Mouse (Mus musculus): ENCODE measurements around the gene Creg2. TPM values are rescaled to one million over a fixed set of nuclear protein-coding genes. Genes with fewer than 3 reads are reported as not detected.
A peak's percentile ranks its signal among the peaks of the same experiment; 100 is the strongest.

Gene Creg2
- polyA plus RNA-seq, 1 experiment from 2014 or later = 0.05 TPM

DNA sequence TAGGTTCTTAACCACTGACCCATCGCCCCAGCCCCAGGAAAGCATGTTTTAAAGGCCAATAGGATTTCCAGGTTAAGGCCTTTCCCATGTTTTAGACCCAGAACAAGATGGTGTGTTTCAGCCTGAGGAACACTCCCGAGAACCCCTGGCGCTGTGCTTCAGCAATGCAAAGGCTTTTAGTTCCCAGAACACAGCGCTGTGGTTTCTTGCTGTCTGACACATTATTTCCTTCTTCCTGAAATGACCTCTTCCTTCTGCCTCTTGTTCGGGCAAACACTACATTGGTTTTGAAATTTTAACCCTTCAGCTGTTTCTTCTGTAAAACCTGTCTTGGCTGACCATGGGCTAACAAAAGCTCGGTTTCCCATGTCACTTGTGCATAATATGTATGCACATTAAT lies 72.1 kb downstream of the Creg2 start:
- WGBS = 70% methylated on average over 6 of the region's 6 CpGs
- Histone ChIP-seq H3K27ac (replicated peaks in 1 of 2; ENCODE audit: control insufficient read depth in 1 of 2, insufficient read depth in 1 of 2, low read depth in 2 of 2, low read length in 2 of 2) (no peak overlapping the region), H3K9ac (ENCODE audit: low read length) (no peak overlapping the region), H3K27me3 (ENCODE audit: control insufficient read depth, insufficient read depth, low read length) (no peaks in the 10 kb centered on the region), H3K4me3 (ENCODE audit: control insufficient read depth in 1 of 2, insufficient read depth in 1 of 2, low read depth in 1 of 2, low read length in 2 of 2) (no peak overlapping the region), H3K9me3 (ENCODE audit: control insufficient read depth, low read length) (no peaks in the 10 kb centered on the region), H3K4me1 (ENCODE audit: control insufficient read depth in 2 of 2, insufficient read depth in 2 of 2, low read length in 2 of 2) (peaks cover 3 to 17% of the 10 kb centered on the region in 2 experiments), H3K36me3 (ENCODE audit: control insufficient read depth, insufficient read depth, low read length) (no peaks in the 10 kb centered on the region), H3K4me2 (ENCODE audit: low read length) (no peak overlapping the region)
- ATAC-seq (ENCODE audit: insufficient number of reproducible peaks, insufficient read depth, low FRiP score, low read depth) = no peak

DNA sequence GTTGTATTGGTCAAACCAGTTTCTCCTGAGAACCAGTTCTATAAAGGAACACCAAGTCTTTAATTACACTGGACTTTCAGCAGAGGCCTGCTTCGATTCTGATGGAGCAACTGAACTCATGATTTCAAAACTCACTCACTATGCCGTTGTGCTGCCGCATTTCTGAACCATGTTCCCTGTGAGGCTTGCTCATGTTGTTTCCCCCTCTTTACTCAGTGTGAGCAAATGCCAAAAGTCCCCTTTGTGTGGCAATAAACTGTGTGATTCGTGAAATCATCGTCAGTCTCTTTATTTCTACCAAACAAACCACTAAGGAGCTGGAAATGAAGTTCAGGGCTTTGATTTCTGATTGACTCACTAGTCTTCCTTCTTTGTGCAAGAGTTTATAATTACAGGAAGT lies 72.8 kb downstream of the Creg2 start:
- ATAC-seq (ENCODE audit: insufficient number of reproducible peaks, insufficient read depth, low FRiP score, low read depth) = no peak

DNA sequence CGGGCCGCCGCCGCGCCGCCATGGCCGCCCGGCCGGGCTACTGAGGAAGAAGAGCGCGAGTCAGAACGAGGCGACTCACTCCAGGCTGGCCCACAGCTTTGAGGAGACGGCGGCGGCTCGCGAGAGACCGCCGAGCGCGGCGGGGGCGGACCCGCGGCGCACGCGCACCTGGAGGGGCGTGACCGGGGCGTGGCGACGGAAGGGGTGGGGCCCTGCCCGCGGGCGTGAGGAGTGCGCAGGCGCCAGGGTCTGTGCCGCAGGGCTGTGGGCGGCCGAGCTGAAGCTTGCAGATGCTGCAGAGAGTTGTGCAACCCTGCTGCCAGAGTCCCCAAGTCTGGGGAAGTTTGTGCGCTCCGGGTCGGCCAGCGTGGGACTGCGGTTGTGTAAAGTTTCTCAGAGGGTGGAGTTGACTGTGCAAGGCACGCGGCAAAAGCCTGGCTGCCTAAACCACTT lies 74.0 kb downstream of the Creg2 start, which contains the start of gene Rnf149:
Gene Rnf149 (minus strand): TSS at position 153 of the 453 bp plus-strand sequence.
- peaks cover 5 to 17% of the 10 kb centered on the region in 2 experiments for H3K4me1 ChIP-seq (ENCODE audit: control insufficient read depth in 2 of 2, insufficient read depth in 2 of 2, low read length in 2 of 2)
- ATAC-seq (ENCODE audit: insufficient number of reproducible peaks, insufficient read depth, low FRiP score, low read depth) = peak; percentile 97

More for the DNA sequence above, 72.8 kb downstream of the Creg2 start:
- Histone ChIP-seq H3K27ac (replicated peaks in 1 of 2; ENCODE audit: control insufficient read depth in 1 of 2, insufficient read depth in 1 of 2, low read depth in 2 of 2, low read length in 2 of 2) (no peak overlapping the region), H3K9me3 (ENCODE audit: control insufficient read depth, low read length) (no peaks in the 10 kb centered on the region), H3K4me3 (ENCODE audit: control insufficient read depth in 1 of 2, insufficient read depth in 1 of 2, low read depth in 1 of 2, low read length in 2 of 2) (no peak overlapping the region), H3K36me3 (ENCODE audit: control insufficient read depth, insufficient read depth, low read length) (no peaks in the 10 kb centered on the region), H3K4me1 (ENCODE audit: control insufficient read depth in 2 of 2, insufficient read depth in 2 of 2, low read length in 2 of 2) (peaks cover 3 to 17% of the 10 kb centered on the region in 2 experiments), H3K27me3 (ENCODE audit: control insufficient read depth, insufficient read depth, low read length) (no peaks in the 10 kb centered on the region), H3K4me2 (ENCODE audit: low read length) (no peak overlapping the region), H3K9ac (ENCODE audit: low read length) (no peak overlapping the region)
- WGBS = 79% methylated on average over 5 of the region's 5 CpGs

DNA sequence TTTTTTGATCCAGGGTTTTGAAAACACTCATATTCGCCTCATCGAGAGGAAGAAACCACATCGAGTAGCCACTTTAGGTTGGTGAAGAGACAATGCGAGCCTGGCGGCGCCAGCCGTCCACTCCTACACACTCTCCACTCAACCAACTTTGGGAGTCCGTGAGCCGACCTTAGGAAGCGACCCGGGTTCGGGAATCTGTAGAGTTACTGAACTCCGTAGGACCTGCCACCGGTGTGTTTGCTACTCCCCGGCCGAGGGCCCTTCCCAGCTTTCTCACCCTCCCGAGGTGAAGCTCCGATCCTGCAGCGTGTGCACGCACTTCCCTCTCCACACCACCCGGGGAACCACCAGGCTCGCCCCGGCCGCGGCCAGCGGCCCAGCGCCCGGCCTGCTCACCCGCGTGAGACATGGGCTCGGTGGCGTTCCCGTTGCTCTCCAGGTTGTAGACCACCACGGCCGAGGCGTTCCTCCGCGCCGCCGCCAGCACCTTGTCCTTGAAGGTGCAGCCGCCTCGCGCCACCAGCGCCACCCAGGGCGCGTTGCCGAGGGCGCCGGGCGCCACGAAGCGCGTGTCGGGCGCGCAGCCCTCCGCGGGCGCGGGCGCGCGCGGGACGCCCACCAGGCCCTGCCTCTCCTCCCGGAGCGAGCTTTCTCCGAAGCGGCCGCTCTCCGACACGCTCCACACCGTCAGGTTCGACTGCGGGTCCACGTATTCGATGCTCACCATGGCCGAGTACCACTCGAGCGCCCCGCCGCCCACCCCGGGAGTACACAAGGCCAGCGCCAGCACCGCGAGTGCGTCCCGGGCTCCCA lies 74.6 kb downstream of the Creg2 start:
- Histone ChIP-seq H3K9ac (ENCODE audit: low read length) (peak overlapping the region; percentile 96), H3K9me3 (ENCODE audit: control insufficient read depth, low read length) (no peaks in the 10 kb centered on the region), H3K4me3 (ENCODE audit: control insufficient read depth in 1 of 2, insufficient read depth in 1 of 2, low read depth in 1 of 2, low read length in 2 of 2) (peak overlapping the region; percentile 83 to 93), H3K27me3 (ENCODE audit: control insufficient read depth, insufficient read depth, low read length) (no peaks in the 10 kb centered on the region), H3K4me1 (ENCODE audit: control insufficient read depth in 2 of 2, insufficient read depth in 2 of 2, low read length in 2 of 2) (peaks cover 6 to 22% of the 10 kb centered on the region in 2 experiments), H3K4me2 (ENCODE audit: low read length) (peak overlapping the region; percentile 83), H3K27ac (replicated peaks in 1 of 2; ENCODE audit: control insufficient read depth in 1 of 2, insufficient read depth in 1 of 2, low read depth in 2 of 2, low read length in 2 of 2) (peak overlapping the region; percentile 82 to 98), H3K36me3 (ENCODE audit: control insufficient read depth, insufficient read depth, low read length) (no peaks in the 10 kb centered on the region)
- ATAC-seq (ENCODE audit: insufficient number of reproducible peaks, insufficient read depth, low FRiP score, low read depth) = peak; percentile 75
- under 1% methylated on average over 88 of the region's 88 CpGs for WGBS

More for the DNA sequence above, 74.0 kb downstream of the Creg2 start, which contains the start of gene Rnf149:
- Histone ChIP-seq H3K4me3 (ENCODE audit: control insufficient read depth in 1 of 2, insufficient read depth in 1 of 2, low read depth in 1 of 2, low read length in 2 of 2) (peak within 1 kb of the TSS; percentile 83 to 93), H3K4me2 (ENCODE audit: low read length) (peak within 1 kb of the TSS; percentile 83), H3K9me3 (ENCODE audit: control insufficient read depth, low read length) (no peaks in the 10 kb centered on the region), H3K27ac (replicated peaks in 1 of 2; ENCODE audit: control insufficient read depth in 1 of 2, insufficient read depth in 1 of 2, low read depth in 2 of 2, low read length in 2 of 2) (peak within 1 kb of the TSS; percentile 82 to 98), H3K9ac (ENCODE audit: low read length) (peak within 1 kb of the TSS; percentile 96), H3K27me3 (ENCODE audit: control insufficient read depth, insufficient read depth, low read length) (no peaks in the 10 kb centered on the region), H3K36me3 (ENCODE audit: control insufficient read depth, insufficient read depth, low read length) (no peaks in the 10 kb centered on the region)
- WGBS = under 1% methylated on average over 49 of the region's 49 CpGs

DNA sequence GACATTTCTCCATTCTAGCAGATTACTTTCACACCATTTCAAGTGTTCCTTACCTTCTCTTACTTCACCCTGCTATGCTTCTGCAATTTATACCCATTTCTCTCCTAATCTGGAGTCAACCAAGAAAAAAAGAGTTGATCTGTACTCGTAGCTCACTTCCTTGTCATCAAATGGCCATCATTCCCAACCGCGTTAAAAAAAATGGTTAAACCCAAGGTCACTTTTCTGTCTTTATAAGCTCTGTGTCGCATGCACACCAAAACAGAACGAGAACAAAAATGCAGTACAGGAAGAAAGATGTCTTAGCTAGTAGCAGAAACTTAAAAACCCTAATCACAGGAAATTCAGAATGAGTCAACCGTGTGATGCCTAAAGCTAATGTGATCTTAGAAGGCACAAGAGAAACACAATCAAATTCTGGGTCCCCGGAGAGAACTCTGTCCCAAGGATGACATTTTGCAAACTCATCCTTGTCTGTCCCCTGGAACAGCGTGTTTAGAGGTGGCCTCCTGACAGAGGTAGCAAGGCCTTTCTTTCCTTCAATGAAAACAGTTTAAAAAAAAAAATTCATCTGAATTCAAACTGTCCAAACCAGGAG lies 75.4 kb downstream of the Creg2 start:
- no peaks in the 10 kb centered on the region for H3K9me3 ChIP-seq (ENCODE audit: control insufficient read depth, low read length)
- ATAC-seq (ENCODE audit: insufficient number of reproducible peaks, insufficient read depth, low FRiP score, low read depth) = no peak
- H3K36me3 ChIP-seq (ENCODE audit: control insufficient read depth, insufficient read depth, low read length) = no peaks in the 10 kb centered on the region
- peaks cover 6 to 27% of the 10 kb centered on the region in 2 experiments for H3K4me1 ChIP-seq (ENCODE audit: control insufficient read depth in 2 of 2, insufficient read depth in 2 of 2, low read length in 2 of 2)
- peak overlapping the region in 1 of 2 experiments; percentile 98; a peak in 2 of 4 replicates for H3K27ac ChIP-seq (replicated peaks in 1 of 2; ENCODE audit: control insufficient read depth in 1 of 2, insufficient read depth in 1 of 2, low read depth in 2 of 2, low read length in 2 of 2)
- WGBS = 7% methylated on average over 8 of the region's 8 CpGs
- H3K4me2 ChIP-seq (ENCODE audit: low read length) = peak overlapping the region; percentile 83
- no peaks in the 10 kb centered on the region for H3K27me3 ChIP-seq (ENCODE audit: control insufficient read depth, insufficient read depth, low read length)
- peak overlapping the region; percentile 83 to 93 for H3K4me3 ChIP-seq (ENCODE audit: control insufficient read depth in 1 of 2, insufficient read depth in 1 of 2, low read depth in 1 of 2, low read length in 2 of 2)
- H3K9ac ChIP-seq (ENCODE audit: low read length) = peak overlapping the region; percentile 96

DNA sequence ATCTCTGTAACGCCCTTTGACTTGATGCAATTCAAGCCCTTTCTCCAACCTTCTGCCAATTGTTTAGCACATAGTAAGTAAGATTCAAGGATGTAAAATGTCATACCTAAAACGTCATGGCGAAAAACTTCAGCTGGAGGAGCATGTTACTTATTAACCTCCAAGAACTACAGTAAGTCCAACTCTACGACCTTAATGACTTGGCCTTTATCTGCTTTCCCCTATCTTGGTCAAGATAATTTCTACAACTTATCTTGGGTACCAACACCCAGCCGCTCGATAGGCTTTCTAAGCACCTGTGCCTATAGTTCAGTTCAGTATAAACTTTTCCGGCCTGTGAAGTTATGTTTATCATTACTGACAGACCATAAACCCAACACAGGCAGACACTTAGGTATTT lies 77.4 kb downstream of the Creg2 start:
- no peak for ATAC-seq (ENCODE audit: insufficient number of reproducible peaks, insufficient read depth, low FRiP score, low read depth)
- H3K9ac ChIP-seq (ENCODE audit: low read length) = no peak overlapping the region
- no peak overlapping the region for H3K4me2 ChIP-seq (ENCODE audit: low read length)
- H3K4me1 ChIP-seq (ENCODE audit: control insufficient read depth in 2 of 2, insufficient read depth in 2 of 2, low read length in 2 of 2) = peaks cover 6 to 27% of the 10 kb centered on the region in 2 experiments
- 66% methylated on average over 7 of the region's 7 CpGs for WGBS
- no peak overlapping the region for H3K4me3 ChIP-seq (ENCODE audit: control insufficient read depth in 1 of 2, insufficient read depth in 1 of 2, low read depth in 1 of 2, low read length in 2 of 2)
- H3K27me3 ChIP-seq (ENCODE audit: control insufficient read depth, insufficient read depth, low read length) = no peaks in the 10 kb centered on the region
- no peaks in the 10 kb centered on the region for H3K36me3 ChIP-seq (ENCODE audit: control insufficient read depth, insufficient read depth, low read length)
- H3K27ac ChIP-seq (replicated peaks in 1 of 2; ENCODE audit: control insufficient read depth in 1 of 2, insufficient read depth in 1 of 2, low read depth in 2 of 2, low read length in 2 of 2) = no peak overlapping the region
- H3K9me3 ChIP-seq (ENCODE audit: control insufficient read depth, low read length) = no peaks in the 10 kb centered on the region

DNA sequence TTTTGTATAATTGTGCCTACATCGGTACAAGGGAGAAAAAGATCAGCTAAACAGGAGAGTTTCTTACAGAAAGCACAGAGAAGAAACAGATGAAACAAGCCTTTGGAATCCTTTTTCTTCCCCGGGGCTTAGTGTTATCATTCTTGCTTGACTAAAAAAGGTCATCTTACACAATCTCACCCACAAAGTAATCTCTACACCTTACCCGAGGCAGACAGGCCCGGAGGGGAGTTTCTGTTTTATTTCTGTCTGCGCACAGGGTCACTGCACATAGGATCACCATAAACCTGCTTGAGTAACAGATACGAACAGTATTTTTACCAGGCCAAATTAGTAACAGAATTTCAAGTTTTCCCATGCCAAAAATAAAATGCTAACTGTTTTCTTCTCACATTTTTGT lies 79.6 kb downstream of the Creg2 start:
- ATAC-seq (ENCODE audit: insufficient number of reproducible peaks, insufficient read depth, low FRiP score, low read depth) = no peak
- H3K36me3 ChIP-seq (ENCODE audit: control insufficient read depth, insufficient read depth, low read length) = no peaks in the 10 kb centered on the region
- no peak overlapping the region for H3K27ac ChIP-seq (replicated peaks in 1 of 2; ENCODE audit: control insufficient read depth in 1 of 2, insufficient read depth in 1 of 2, low read depth in 2 of 2, low read length in 2 of 2)
- H3K27me3 ChIP-seq (ENCODE audit: control insufficient read depth, insufficient read depth, low read length) = no peaks in the 10 kb centered on the region
- H3K9ac ChIP-seq (ENCODE audit: low read length) = peak overlapping the region; percentile 57
- 23% methylated on average over 6 of the region's 6 CpGs for WGBS
- H3K9me3 ChIP-seq (ENCODE audit: control insufficient read depth, low read length) = no peaks in the 10 kb centered on the region
- peak overlapping the region; percentile 31 for H3K4me2 ChIP-seq (ENCODE audit: low read length)
- H3K4me1 ChIP-seq (ENCODE audit: control insufficient read depth in 2 of 2, insufficient read depth in 2 of 2, low read length in 2 of 2) = peaks cover 6 to 25% of the 10 kb centered on the region in 2 experiments
- H3K4me3 ChIP-seq (ENCODE audit: control insufficient read depth in 1 of 2, insufficient read depth in 1 of 2, low read depth in 1 of 2, low read length in 2 of 2) = no peak overlapping the region
